Mouse (Mus musculus) ZHBTc4 (cell line): Measurements from ENCODE around the gene Plk3.
A peak's percentile ranks its signal among the peaks of the same experiment; 100 is the strongest.

Experiments
- DNase-seq: peaks from one replicate; pipeline ENCODE4 v3.0.0-alpha.2; 2011; ENCODE audit warnings: low read depth, low spot score

Plk3 gene

DNA sequence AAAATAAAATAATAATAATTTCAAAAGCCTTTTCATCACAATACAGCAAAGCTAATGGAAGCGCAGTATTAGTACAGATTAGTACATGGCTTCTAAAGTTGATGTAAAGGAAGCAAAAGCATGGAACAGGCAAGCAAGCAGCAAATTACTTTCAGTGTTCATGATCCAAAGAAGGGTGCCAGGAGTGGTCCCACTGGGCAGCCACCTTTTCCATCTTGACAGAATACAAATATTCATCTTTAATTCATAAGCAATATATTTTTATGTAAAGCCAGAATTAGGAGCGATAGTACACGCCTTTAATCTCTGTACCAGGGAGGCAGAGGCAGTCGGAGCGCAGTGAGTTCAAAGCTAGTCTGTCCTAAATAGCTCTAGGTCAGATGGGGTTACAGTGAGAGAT is 14.1 kb downstream of the Plk3 start:
- no peak for DNase-seq

DNA sequence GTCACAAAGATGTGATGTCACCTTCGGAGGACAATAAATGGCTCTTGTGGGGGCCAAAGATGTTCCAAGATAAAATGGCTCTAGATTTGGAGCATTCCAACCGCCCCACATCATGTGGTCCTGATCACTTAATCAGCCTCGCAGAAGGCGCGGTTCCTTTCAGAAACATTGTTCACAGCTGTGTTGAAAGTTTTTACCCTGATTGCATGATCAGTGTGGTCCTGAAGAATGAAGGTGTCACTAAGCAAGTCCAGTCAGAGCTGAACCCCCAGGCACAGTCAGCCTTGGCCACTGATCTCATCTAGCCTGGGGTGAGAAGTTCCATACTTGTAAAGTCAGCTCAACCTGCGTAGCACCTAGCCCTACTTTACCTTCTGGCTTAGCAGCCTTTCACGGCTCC is 15.8 kb downstream of the Plk3 start:
- no peak for DNase-seq

DNA sequence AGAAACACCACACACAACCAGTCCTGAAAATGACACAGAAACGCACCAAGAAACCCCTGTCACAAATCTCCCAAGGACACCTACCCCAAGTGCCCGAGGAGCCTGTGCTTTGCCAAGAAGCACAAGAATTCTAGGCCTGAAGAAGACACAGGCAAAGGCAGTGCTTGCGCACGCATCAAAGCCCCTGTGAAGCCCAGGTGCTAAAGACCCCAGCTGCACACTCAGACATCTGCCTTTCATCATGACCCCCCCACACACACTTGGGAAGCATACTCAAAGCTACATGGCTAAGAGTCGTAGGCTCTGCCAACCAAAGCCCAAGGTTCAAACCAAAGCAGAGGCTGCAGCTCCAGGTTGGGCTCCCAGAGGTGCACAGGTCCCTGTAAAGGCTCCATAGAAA is 18.2 kb downstream of the Plk3 start:
- DNase-seq, result no peak

DNA sequence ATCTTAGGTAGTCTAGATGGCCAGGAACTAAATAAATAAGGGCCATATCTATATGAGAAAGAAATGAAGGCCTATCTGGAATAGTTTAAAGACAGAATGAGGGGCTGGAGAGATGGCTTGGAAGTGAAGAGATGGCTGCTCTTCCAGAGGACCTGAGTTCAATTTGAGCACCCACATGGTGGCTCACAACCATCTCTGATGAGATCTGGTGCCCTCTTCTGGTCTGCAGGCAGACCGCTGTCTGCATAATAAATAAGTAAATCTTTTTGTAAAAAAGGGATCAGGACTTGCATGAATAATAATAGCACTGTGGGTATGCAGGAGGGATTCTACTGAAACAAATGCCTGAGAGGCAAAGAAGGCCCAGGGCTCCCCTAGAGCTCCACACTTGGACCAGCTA is 20.5 kb downstream of the Plk3 start:
- no peak for DNase-seq

DNA sequence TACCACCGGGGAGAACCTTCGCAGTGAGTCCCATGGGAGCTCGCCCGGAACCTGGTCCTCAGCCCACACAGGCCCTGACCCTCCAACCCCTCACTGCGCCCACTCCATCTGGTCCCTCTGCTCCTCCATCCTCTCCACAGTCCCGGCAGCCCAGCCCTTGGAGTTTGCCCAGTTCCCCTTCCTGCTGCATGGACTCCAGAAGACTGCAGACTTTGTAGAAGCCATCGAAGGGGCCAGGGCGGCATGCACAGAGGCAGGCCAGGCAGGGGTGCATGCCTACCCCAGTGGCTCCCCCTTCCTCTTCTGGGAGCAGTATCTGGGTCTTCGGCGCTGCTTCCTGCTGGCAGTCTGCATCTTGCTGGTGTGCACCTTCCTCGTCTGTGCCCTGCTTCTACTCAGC is 22.8 kb downstream of the Plk3 start:
- no peak for DNase-seq

DNA sequence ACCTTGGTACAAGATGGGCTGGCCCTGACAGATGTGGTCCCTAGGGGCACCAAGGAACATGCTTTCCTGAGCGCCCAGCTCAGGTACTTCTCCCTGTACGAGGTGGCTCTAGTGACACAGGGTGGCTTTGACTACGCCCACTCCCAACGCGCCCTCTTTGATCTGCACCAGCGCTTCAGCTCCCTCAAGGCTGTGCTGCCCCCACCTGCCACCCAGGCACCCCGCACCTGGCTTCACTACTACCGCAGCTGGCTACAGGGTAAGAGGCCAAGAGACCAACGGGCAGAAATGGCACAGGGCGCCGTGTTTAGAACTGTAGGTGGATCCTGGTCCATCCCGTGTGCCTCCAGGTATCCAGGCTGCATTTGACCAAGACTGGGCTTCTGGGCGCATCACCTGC is 23.5 kb downstream of the Plk3 start:
- DNase-seq, result no peak

DNA sequence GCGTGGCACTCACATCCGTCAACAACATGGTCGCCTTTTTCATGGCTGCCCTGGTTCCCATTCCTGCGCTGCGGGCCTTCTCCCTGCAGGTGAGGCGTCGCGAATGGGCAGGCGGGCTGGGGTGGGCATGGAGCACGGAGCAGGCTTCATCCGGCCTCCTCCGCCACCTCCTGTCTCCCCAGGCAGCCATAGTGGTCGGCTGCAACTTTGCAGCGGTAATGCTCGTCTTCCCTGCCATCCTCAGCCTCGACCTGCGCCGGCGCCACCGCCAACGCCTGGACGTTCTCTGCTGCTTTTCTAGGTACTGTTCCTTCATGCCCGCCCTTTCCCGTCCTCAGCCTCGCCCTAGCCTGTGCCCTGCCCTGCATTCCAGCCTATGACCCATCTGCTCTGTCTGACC is 24.4 kb downstream of the Plk3 start:
- no peak for DNase-seq

DNA sequence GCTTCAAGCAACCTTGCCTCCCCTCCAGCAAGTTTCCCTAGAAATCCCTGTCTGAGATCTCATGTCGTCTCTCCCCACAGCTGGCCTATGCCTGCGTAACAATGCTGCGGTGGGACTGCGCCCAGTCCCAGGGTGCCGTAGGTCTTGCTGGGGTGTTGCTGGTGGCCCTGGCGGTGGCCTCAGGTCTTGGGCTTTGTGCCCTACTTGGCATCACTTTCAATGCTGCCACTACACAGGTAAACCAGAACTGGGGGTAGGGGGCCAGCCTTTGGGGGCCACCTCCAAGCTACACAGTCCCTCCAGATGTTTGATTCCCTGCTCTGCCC is 25.3 kb downstream of the Plk3 start:
- DNase-seq, result no peak

DNA sequence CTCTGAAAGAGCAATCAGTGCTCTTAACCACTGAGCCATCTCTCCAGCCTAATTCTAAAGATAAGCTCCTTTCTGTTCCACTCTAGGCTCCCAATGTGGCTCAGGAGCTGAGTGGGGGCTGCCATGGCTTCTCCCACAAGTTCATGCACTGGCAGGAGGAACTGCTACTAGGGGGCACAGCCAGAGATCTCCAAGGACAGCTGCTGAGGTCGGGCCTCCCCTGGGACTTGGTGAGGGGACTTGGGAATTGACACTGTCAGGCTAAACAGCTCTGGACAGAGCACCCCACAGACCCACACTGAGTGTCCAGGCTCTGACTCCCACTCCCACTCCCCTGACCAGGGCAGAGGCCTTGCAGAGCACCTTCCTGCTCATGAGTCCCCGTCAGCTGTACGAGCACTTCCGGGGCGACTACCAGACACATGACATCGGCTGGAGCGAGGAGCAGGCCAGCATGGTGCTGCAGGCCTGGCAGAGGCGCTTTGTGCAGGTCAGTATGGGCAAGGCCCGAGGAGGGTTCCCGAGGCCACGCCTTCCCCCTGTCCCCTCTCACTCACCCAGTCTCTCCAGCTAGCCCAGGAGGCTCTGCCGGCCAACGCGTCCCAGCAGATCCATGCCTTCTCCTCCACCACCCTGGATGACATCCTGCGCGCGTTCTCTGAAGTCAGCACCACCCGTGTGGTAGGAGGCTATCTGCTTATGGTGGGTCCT is 25.8 kb downstream of the Plk3 start:
- no peak for DNase-seq

DNA sequence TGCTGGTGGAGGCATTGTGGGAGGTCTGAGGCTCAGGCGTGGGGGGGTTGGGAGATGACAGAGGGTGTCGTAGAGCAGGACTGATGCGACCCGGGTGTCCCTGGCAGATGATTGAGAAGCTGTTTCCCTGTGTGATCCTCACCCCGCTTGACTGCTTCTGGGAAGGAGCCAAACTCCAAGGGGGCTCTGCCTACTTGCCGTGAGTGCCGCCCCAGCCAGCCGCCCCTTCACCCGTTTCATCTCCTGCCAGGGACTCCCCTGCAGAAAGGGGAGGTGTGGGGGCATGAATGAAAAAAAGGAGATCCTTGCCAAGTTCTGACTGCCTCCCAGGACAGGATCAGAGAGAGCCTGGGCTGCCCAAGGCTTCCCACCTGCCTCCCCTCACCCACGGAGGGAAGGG is 28.6 kb downstream of the Plk3 start:
- DNase-seq, result no peak

DNA sequence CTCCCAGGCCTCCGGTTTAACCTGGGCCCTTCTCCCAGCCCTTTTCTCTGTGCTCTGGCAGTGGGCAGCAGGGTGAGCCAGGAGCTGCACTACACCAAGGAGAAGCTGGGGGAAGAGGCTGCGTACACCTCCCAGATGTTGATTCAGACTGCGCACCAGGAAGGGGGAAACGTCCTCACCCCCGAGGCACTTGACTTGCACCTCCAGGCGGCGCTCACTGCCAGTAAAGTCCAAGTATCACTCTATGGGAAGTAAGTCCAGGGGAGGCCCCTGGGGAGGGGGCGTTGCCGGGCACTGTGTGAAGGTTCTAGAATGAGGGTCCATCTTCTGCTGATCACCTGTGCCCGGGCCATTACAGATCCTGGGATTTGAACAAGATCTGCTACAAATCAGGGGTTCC is 29.1 kb downstream of the Plk3 start:
- DNase-seq, result peak; percentile 66

DNA sequence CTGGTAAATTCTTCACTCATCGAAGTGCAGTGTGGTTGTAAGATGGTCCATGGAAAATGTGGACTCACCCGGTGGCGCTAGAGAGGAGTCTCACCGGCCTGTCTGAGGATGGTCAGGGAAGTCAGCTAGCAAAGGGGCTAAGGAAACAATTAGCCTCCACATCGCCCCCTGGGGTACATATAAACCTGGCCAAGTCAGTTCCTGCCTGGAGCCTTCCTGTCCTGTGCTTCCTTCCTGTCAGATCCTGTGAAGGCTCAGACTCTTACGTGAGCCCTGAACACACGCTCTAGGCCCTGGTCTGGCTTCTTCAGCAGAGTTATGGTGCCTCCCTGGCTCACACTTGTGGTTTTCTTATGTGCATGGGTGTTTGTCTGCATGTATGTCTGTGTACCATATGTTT is 32.5 kb downstream of the Plk3 start:
- peak; percentile 91 for DNase-seq

DNA sequence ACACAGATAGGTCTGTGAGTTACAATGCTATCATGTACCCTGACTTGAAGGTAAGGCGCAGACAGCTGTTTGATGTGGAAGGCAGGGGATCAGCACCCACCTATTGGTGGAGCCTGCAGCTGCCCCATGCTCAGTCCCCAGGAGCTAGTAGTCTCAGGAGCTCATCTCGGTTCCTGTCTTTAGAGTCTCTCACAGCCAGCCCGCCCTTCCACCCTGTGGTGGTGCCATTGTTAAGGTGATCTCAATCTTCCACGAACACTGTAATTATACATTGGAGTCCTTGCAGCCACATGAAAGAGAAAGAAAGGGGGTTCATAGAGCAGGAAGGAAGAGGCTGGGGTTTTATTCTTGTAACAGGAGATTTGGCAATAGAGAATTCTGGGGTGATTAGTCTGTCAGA is 33.7 kb downstream of the Plk3 start:
- no peak for DNase-seq

DNA sequence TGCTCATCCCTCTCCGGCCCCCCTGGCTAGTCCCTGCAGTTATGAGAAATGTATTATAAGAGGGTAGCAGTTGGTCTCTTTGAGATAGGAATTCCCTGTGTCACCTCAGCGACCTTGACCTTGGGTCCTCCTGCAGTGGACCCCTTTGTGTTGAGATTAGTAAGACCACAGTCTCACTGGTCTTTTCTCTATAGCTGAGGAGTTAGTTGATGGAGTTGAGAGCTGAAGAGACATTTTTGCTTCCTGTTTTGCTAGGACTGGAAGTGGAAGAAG is 35.1 kb downstream of the Plk3 start:
- no peak for DNase-seq

DNA sequence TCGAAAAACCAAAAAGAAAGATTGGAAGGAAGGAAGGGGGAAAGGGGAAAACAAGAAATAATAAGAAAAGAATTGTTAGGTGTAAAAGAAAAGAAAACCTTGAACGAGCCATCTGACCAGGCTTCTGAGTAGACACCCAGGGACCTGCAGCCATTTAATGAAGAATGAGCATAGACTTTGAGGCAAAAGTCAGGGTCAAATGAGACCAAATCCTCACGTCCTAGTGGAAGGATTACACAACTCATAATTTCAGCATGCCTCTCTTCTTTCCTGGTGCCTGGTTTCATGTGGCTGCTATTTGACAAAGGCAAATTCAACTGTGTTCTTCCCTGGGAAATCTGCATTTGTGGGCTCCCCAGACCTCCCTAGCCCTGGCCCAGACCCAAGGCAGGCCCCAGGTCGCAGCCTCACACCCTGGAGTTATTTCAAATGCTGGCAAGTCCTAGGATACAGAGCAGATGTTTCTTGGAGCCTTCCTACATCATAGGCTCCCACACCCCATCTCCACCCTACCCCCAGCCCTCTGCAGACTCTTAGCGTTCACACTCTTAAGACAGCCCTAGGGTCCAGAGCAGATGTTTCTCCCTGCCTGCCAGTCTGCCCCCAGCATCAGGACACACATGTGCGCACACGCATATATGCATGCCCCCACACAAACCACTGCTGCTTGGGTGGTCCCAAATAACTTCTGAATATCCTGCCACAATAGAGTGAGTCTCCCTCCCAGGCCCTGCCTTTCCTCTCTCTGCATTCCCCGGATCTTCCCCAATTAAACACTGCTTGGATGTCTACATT is 35.6 kb downstream of the Plk3 start:
- no peak for DNase-seq

DNA sequence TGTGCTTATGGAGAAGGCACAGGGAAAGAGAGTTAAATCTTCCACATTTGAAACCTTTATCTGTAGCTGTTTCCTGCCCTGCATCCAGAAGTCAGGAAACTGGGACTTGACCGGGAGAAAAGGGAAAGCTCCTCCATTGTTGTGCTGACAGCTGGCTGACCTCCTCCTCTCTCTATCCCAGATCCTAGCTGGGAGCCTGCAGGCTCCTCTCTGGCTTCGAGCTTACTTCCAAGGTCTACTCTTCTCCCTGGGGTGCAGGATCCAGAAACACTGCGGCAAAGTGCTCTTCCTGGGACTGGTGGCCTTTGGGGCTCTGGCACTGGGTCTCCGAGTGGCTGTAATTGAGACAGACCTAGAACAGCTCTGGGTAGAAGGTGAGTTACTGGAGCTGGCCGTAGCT is 37.1 kb downstream of the Plk3 start:
- no peak for DNase-seq

DNA sequence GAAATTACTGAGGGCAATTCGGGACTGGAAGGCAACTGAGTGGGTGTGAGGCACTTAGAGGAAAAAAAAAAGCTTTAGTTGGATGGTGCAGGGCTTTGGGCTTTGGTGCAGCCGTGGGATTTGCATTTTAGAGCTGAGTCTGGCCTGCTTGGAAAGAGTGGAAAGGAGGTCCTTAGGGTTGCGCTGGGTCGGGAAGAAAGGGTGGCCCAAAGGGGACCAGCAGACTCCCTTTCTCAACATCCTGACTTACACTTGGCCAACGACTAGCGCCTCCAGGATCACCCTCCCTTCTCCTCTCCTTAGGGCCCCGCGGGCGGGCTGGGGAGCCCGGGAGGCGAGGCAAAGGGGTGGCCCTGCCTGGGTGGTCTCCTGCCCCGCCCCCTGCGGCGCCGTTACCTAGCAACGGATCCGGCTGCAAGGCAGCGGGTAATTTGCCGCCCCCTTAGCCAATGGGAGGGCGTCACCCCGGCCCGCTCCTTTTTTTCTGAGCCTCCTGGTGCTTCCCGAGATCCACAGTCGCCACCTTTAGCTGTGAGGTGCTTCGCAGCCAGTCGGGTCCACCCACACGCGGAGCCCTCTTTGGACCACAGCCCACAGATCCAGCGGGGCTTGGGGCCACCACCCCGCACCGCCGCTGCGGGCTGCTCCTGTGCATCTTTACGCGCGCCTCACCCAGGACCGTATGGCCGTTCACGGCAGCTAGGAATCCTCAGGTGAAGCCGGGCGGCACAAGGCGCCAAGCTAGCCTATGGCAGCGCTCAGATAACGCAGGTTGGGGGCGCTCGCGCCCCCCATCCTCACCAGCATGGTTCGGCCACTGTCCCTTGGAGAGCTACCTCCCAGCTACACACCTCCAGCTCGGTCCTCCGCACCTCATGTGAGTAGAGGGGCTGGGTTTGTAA is 38.0 kb downstream of the Plk3 start, which contains the start of gene Ptch2:
Gene Ptch2, plus strand, starts transcription at position 525 of the 902 bp plus-strand sequence.
- DNase-seq, result peak; percentile 95

DNA sequence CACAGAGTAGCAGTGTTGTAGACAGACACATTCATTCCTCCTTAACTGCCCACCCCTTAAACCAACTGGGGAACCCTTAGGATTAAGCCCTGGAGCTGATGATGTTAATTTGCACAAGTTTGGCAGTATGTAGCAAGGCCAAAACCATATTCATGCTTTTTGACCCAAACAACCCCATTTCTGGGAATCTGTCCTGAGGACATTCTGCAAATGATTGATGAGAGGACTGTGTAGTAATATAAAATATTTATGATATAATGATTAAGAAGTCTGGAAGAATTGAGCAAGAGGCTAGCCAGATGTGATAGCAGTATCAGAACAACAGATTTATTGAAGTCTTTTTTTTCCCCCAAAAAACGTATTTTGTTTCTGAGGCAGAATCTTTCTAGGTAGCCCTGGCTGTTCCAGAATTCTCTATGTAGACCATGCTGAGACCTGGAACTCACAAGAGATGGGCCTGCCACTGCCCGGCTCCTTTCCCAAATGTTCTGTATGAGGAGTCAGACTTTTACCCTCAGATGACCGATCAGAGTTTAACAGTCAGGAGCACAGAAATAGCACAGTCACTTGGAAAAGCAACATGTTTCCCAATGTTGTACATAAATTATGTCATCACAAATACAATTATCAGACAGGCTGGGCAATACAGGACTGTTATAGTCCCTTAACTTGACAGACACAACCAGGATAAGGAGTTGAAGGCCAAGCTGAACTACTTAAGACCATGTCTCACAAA is 39.0 kb downstream of the Plk3 start:
- DNase-seq, result no peak

DNA sequence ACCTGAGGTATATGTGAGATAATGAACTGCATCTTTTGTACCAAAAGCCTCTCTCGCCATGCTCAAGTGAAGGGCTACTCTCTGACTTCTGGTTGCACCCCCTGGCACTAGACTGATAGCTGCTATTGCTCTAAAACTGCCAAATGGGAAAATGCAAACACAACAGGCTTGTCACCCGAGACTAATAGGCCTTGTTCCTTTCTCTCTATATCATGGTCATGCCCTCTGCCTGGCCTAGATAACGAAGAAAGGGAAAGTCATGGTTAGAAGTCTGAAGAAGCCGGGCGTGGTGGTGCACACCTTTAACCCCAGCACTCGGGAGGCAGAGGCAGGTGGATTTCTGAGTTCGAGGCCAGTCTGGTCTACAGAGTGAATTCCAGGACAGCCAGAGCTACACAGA is 43.2 kb downstream of the Plk3 start:
- DNase-seq, result no peak

DNA sequence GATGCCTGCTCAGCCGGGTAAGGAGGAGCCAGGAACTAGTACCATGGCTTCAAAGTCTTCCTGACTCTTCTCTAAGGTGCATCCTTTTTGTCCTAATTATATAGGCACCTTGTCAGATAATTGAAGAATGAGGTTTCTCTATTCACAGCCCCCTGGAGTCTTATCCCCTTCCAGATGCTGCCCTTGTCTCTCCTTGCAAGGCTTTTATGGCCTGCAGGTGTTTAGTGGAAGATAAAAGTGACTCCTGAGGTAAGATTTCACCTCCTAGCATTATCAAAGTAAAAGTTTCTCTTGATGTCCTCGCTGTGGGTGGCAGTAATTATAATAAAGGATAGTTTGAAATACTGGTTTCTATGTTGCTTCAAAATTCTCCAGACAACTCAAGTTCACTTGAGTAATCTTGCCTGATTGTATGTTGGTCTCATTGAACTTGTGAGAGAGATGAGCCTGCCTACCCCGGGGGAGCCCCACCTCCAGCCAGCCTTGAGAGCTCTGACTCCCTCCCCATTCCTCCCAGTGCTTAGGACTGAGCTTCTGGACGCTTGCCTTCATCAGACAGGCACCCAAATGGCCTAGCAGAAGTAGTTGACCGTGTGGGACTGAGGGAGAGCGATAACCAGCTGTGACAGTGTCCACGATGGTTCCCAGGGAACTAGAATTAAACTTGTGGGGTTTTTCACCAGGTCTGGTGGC is 45.7 kb downstream of the Plk3 start:
- no peak for DNase-seq
